Mouse (Mus musculus): ENCODE measurements at regions not wholly inside any gene's neighbourhood (a gene's known extent, or its start where the extent isn't known, plus 50 kb on each side); places are given as distances from the start of the nearest gene placed in this dataset.

- TF ChIP-seq POLR2A (IDR thresholded peaks at IDR 0.05; ENCODE audit: extremely low read depth, insufficient read depth, low read length) (no peak), CTCF (IDR thresholded peaks at IDR 0.05; ENCODE audit: extremely low read depth, insufficient read depth, low read length) (no peak)
These were observed 329.2 kb downstream of the Hs3st1 start for GRCm38 (mm10) chr5:39426053-39426452.

All from cortical plate, adult 2 months (tissue).